8 mouse cellular contexts compared by ENCODE assay signal in the genomic region with DNA sequence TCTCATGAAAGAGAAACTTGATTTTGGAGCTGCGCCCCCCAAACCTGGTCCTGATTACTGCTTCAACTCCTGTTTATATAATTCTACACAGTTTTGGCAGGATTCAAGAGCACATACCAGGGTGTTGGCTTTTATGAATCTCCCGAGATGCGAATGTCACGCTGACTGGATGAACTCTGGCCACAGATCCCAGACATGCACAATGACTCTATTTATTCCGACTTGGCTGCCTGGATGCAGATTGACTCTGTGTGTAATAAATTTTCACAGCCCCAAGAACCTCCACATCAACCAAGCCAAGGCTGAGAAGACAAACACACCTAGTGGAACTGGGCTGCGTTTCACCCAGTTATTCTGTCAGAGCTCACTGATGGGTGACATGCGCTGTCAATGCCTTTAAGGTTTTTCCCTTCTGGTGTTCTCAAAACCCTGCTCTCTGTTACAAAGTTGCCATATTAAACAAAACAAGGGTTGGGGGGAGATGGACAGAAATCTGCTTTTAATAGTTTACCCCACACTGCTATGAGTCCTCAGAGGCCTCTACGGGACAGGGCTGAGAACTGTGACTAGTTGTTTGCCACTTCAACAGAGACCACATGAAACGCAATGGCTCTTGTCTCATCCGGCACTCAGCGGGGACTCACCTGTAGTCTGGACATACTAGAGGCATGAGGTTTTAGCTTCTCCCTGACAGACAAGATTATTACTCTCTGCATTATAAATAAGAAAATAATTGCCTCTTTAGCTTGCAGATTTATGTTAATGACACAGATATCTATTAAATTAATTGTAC.
DNase-seq lines count a peak whose midpoint lies in the region; ATAC-seq and TF ChIP-seq lines count a peak whose summit lies in the region.

No protein-coding gene starts in this region.

- no peaks in the 10 kb centered on the region for H3K79me2 ChIP-seq in heart, adult 2 months (replicated peaks; ENCODE audit: control insufficient read depth, insufficient read depth, low read length)

- TF ChIP-seq POLR2A in heart, adult 2 months (IDR thresholded peaks at IDR 0.05; ENCODE audit: insufficient read depth, low read depth, low read length): no peak
- no peak for TF ChIP-seq POLR2A in brain, embryonic 14.5 days (IDR thresholded peaks at IDR 0.05; ENCODE audit: borderline replicate concordance, extremely low read depth, insufficient read depth, insufficient read length, poor library complexity, severe bottlenecking)

- no peak for ATAC-seq in heart, embryonic 11.5 days (replicated peaks; ENCODE audit: insufficient number of reproducible peaks, low FRiP score, low TSS enrichment)
- no peak for ATAC-seq in heart, embryonic 14.5 days (ENCODE audit: insufficient number of reproducible peaks, insufficient read depth, low FRiP score, low read depth)
- ATAC-seq in megakaryocyte-erythroid progenitor cell, adult 5-6 weeks (replicated peaks; ENCODE audit: low FRiP score, low TSS enrichment, poor library complexity, severe bottlenecking): no peak

- H3K4me2 ChIP-seq in heart, embryonic 11.5 days: no peak overlapping the region
- H3K4me2 ChIP-seq in heart, embryonic 14.5 days (ENCODE audit: low read length): no peak overlapping the region

- no peaks in the 10 kb centered on the region for H3K36me3 ChIP-seq in heart, adult 2 months (ENCODE audit: control insufficient read depth, insufficient read depth, low read length)
- H3K36me3 ChIP-seq in heart, embryonic 11.5 days (ENCODE audit: control insufficient read depth, insufficient read depth, low read length): no peaks in the 10 kb centered on the region
- H3K36me3 ChIP-seq in heart, embryonic 14.5 days (ENCODE audit: control insufficient read depth, insufficient read depth, low read length): no peaks in the 10 kb centered on the region

- H3K9me3 ChIP-seq in heart, embryonic 11.5 days (replicated peaks; ENCODE audit: control insufficient read depth, low read length): no peaks in the 10 kb centered on the region
- peaks cover 6% of the 10 kb centered on the region for H3K9me3 ChIP-seq in heart, embryonic 14.5 days (ENCODE audit: control insufficient read depth, low read length)

- TF ChIP-seq EP300 in heart, adult 2 months (IDR thresholded peaks at IDR 0.05; ENCODE audit: insufficient read depth, low read depth, low read length): no peak

- no peak overlapping the region for H3K9ac ChIP-seq in heart, adult 2 months (ENCODE audit: low read depth, low read length)
- no peak overlapping the region for H3K9ac ChIP-seq in heart, embryonic 11.5 days (ENCODE audit: low read depth, low read length)
- no peak overlapping the region for H3K9ac ChIP-seq in heart, embryonic 14.5 days (ENCODE audit: low read length)

- H3K27ac ChIP-seq in heart, adult 2 months: peak overlapping the region; percentile 41
- no peak overlapping the region for H3K27ac ChIP-seq in heart, embryonic 11.5 days (ENCODE audit: low read depth, low read length)
- H3K27ac ChIP-seq in heart, embryonic 14.5 days (replicated peaks in 1 of 2; ENCODE audit: control insufficient read depth in 1 of 2, insufficient read depth in 1 of 2, low read depth in 2 of 2, low read length in 2 of 2): peak overlapping the region; percentile 43 to 48; a peak in 3 of 4 replicates

- intact Hi-C loops in heart, adult 2 months (cut with DNase I): no loop called here

- no peak overlapping the region for H3K4me3 ChIP-seq in heart, adult 2 months
- no peak overlapping the region for H3K4me3 ChIP-seq in heart, embryonic 11.5 days (ENCODE audit: low read depth, low read length)
- no peak overlapping the region for H3K4me3 ChIP-seq in heart, embryonic 14.5 days (ENCODE audit: control insufficient read depth in 1 of 2, insufficient read depth in 1 of 2, low read depth in 1 of 2, low read length in 2 of 2)

- H3K4me1 ChIP-seq in heart, adult 2 months (ENCODE audit: control insufficient read depth, insufficient read depth, low read length): no peaks in the 10 kb centered on the region
- H3K4me1 ChIP-seq in heart, embryonic 11.5 days (ENCODE audit: control insufficient read depth, insufficient read depth, low read length): no peaks in the 10 kb centered on the region
- H3K4me1 ChIP-seq in heart, embryonic 14.5 days (ENCODE audit: control insufficient read depth in 2 of 2, insufficient read depth in 2 of 2, low read length in 2 of 2): peaks cover 4 to 6% of the 10 kb centered on the region in 2 experiments; a peak in 1 of 4 replicates

- TF ChIP-seq CTCF in heart, adult 2 months (IDR thresholded peaks at IDR 0.05): peak; percentile 14; the same call in 1 of the 2 replicates
- TF ChIP-seq CTCF in brain, embryonic 14.5 days (IDR thresholded peaks at IDR 0.05; ENCODE audit: borderline replicate concordance, extremely low read depth, insufficient read depth, insufficient read length): no peak

- H3K27me3 ChIP-seq in heart, adult 2 months (ENCODE audit: control insufficient read depth, insufficient read depth, low read length): no peaks in the 10 kb centered on the region
- H3K27me3 ChIP-seq in heart, embryonic 11.5 days (ENCODE audit: control insufficient read depth, insufficient read depth, low read length): no peaks in the 10 kb centered on the region
- H3K27me3 ChIP-seq in heart, embryonic 14.5 days (ENCODE audit: control insufficient read depth, insufficient read depth, low read length): no peaks in the 10 kb centered on the region

- peak in 1 of 2 experiments; percentile 65 for DNase-seq in heart, adult 2 months
- DNase-seq in brain, embryonic 14.5 days (ENCODE audit: low read depth): peak; percentile 71
- DNase-seq in lung, postnatal 25 days (ENCODE audit: low spot score): peak; percentile 28
- DNase-seq in frontal cortex, postnatal 25 days (ENCODE audit: low spot score in 2 of 2): no peak
- no peak for DNase-seq in right cerebral cortex, postnatal 25 days

- 66% methylated on average over 11 of the region's 11 CpGs for WGBS in heart, adult 2 months
- WGBS in heart, embryonic 11.5 days (ENCODE audit: insufficient replicate concordance): 75% methylated on average over 11 of the region's 11 CpGs
- WGBS in heart, embryonic 14.5 days: 77% methylated on average over 11 of the region's 11 CpGs

Comparison
In these comparisons a context has a peak if more than half of its experiments do, and no peak if none do; other contexts are left out.
1. DNase-seq: peak in brain, embryonic 14.5 days (single experiment) and lung, postnatal 25 days (single experiment); none in frontal cortex, postnatal 25 days (0 of 2) and right cerebral cortex, postnatal 25 days (single experiment).